Mouse (Mus musculus): Measurements from ENCODE around the gene Ints12. TPM values are rescaled to one million over a fixed set of nuclear protein-coding genes. Genes with fewer than 3 reads are reported as not detected.

The Ints12 gene
- polyA plus RNA-seq, 1 experiment: 14.6 TPM

- no peaks in the 10 kb centered on the region for H3K27me3 ChIP-seq (ENCODE audit: control insufficient read depth, insufficient read depth, low read length, poor library complexity, severe bottlenecking)
- TF ChIP-seq EP300 (IDR thresholded peaks at IDR 0.05; ENCODE audit: insufficient read depth, low read depth, low read length): no peak
- TF ChIP-seq POLR2A (IDR thresholded peaks at IDR 0.05; ENCODE audit: insufficient read depth, low read length): no peak
- no peak for TF ChIP-seq CTCF (IDR thresholded peaks at IDR 0.05; ENCODE audit: low read depth, low read length)
- no peak overlapping the region for H3K4me3 ChIP-seq (ENCODE audit: low read depth, low read length)
- H3K9ac ChIP-seq (ENCODE audit: low read depth, poor library complexity, severe bottlenecking): no peak overlapping the region
- no peaks in the 10 kb centered on the region for H3K9me3 ChIP-seq (replicated peaks; ENCODE audit: control insufficient read depth, insufficient read depth, low read length, poor library complexity, severe bottlenecking)
- H3K36me3 ChIP-seq (ENCODE audit: control insufficient read depth, insufficient read depth, low read length, poor library complexity, severe bottlenecking): no peaks in the 10 kb centered on the region
- H3K4me1 ChIP-seq (ENCODE audit: control insufficient read depth, insufficient read depth, low read length): no peaks in the 10 kb centered on the region
- H3K27ac ChIP-seq (ENCODE audit: insufficient read depth, low read length): no peak overlapping the region
Observed at GRCm38 (mm10) chr3:133151629-133152028, 60.0 kb downstream of the Ints12 start.

GRCm38 (mm10) chr3:133152831-133153230 lies 61.2 kb downstream of the Ints12 start:
- Histone ChIP-seq H3K9me3 (replicated peaks; ENCODE audit: control insufficient read depth, insufficient read depth, low read length, poor library complexity, severe bottlenecking) (no peaks in the 10 kb centered on the region), H3K4me3 (ENCODE audit: low read depth, low read length) (no peak overlapping the region), H3K9ac (ENCODE audit: low read depth, poor library complexity, severe bottlenecking) (no peak overlapping the region), H3K36me3 (ENCODE audit: control insufficient read depth, insufficient read depth, low read length, poor library complexity, severe bottlenecking) (no peaks in the 10 kb centered on the region), H3K27me3 (ENCODE audit: control insufficient read depth, insufficient read depth, low read length, poor library complexity, severe bottlenecking) (no peaks in the 10 kb centered on the region), H3K4me1 (ENCODE audit: control insufficient read depth, insufficient read depth, low read length) (no peaks in the 10 kb centered on the region), H3K27ac (ENCODE audit: insufficient read depth, low read length) (no peak overlapping the region)
- TF ChIP-seq POLR2A (IDR thresholded peaks at IDR 0.05; ENCODE audit: insufficient read depth, low read length) (no peak), CTCF (IDR thresholded peaks at IDR 0.05; ENCODE audit: low read depth, low read length) (no peak), EP300 (IDR thresholded peaks at IDR 0.05; ENCODE audit: insufficient read depth, low read depth, low read length) (no peak)

- H3K4me1 ChIP-seq (ENCODE audit: control insufficient read depth, insufficient read depth, low read length): no peaks in the 10 kb centered on the region
- H3K27me3 ChIP-seq (ENCODE audit: control insufficient read depth, insufficient read depth, low read length, poor library complexity, severe bottlenecking): no peaks in the 10 kb centered on the region
- H3K9me3 ChIP-seq (replicated peaks; ENCODE audit: control insufficient read depth, insufficient read depth, low read length, poor library complexity, severe bottlenecking): no peaks in the 10 kb centered on the region
- TF ChIP-seq EP300 (IDR thresholded peaks at IDR 0.05; ENCODE audit: insufficient read depth, low read depth, low read length): no peak
- TF ChIP-seq CTCF (IDR thresholded peaks at IDR 0.05; ENCODE audit: low read depth, low read length): no peak
- no peak for TF ChIP-seq POLR2A (IDR thresholded peaks at IDR 0.05; ENCODE audit: insufficient read depth, low read length)
- H3K27ac ChIP-seq (ENCODE audit: insufficient read depth, low read length): no peak overlapping the region
- H3K4me3 ChIP-seq (ENCODE audit: low read depth, low read length): no peak overlapping the region
- no peaks in the 10 kb centered on the region for H3K36me3 ChIP-seq (ENCODE audit: control insufficient read depth, insufficient read depth, low read length, poor library complexity, severe bottlenecking)
- H3K9ac ChIP-seq (ENCODE audit: low read depth, poor library complexity, severe bottlenecking): no peak overlapping the region
Observed at GRCm38 (mm10) chr3:133153629-133154028, 62.0 kb downstream of the Ints12 start.

GRCm38 (mm10) chr3:133154683-133155082 lies 63.0 kb downstream of the Ints12 start:
- TF ChIP-seq EP300 (IDR thresholded peaks at IDR 0.05; ENCODE audit: insufficient read depth, low read depth, low read length): no peak
- TF ChIP-seq CTCF (IDR thresholded peaks at IDR 0.05; ENCODE audit: low read depth, low read length): no peak
- TF ChIP-seq POLR2A (IDR thresholded peaks at IDR 0.05; ENCODE audit: insufficient read depth, low read length): no peak
- Histone ChIP-seq H3K4me1 (ENCODE audit: control insufficient read depth, insufficient read depth, low read length) (no peaks in the 10 kb centered on the region), H3K36me3 (ENCODE audit: control insufficient read depth, insufficient read depth, low read length, poor library complexity, severe bottlenecking) (no peaks in the 10 kb centered on the region), H3K27me3 (ENCODE audit: control insufficient read depth, insufficient read depth, low read length, poor library complexity, severe bottlenecking) (no peaks in the 10 kb centered on the region), H3K4me3 (ENCODE audit: low read depth, low read length) (no peak overlapping the region), H3K27ac (ENCODE audit: insufficient read depth, low read length) (no peak overlapping the region), H3K9me3 (replicated peaks; ENCODE audit: control insufficient read depth, insufficient read depth, low read length, poor library complexity, severe bottlenecking) (no peaks in the 10 kb centered on the region), H3K9ac (ENCODE audit: low read depth, poor library complexity, severe bottlenecking) (no peak overlapping the region)

- Histone ChIP-seq H3K9me3 (replicated peaks; ENCODE audit: control insufficient read depth, insufficient read depth, low read length, poor library complexity, severe bottlenecking) (no peaks in the 10 kb centered on the region), H3K4me1 (ENCODE audit: control insufficient read depth, insufficient read depth, low read length) (no peaks in the 10 kb centered on the region), H3K9ac (ENCODE audit: low read depth, poor library complexity, severe bottlenecking) (no peak overlapping the region), H3K4me3 (ENCODE audit: low read depth, low read length) (no peak overlapping the region), H3K27me3 (ENCODE audit: control insufficient read depth, insufficient read depth, low read length, poor library complexity, severe bottlenecking) (no peaks in the 10 kb centered on the region), H3K27ac (ENCODE audit: insufficient read depth, low read length) (no peak overlapping the region), H3K36me3 (ENCODE audit: control insufficient read depth, insufficient read depth, low read length, poor library complexity, severe bottlenecking) (no peaks in the 10 kb centered on the region)
- TF ChIP-seq POLR2A (IDR thresholded peaks at IDR 0.05; ENCODE audit: insufficient read depth, low read length) (no peak), EP300 (IDR thresholded peaks at IDR 0.05; ENCODE audit: insufficient read depth, low read depth, low read length) (no peak)
Observed at GRCm38 (mm10) chr3:133158260-133158659, 66.6 kb downstream of the Ints12 start.

Other genes starting within 250 kb of the Ints12 start
- 17.3 and 17.6 TPM in 2 replicates for gene Npnt, start 141.5 kb upstream of the Ints12 start, polyA plus RNA-seq (2011; ENCODE audit: insufficient read depth, insufficient read length, low read depth, missing spikeins)
- gene Gstcd, start 193 bp downstream of the Ints12 start, polyA plus RNA-seq (2011; ENCODE audit: insufficient read depth, insufficient read length, low read depth, missing spikeins): 33.3 and 36.1 TPM in 2 replicates
- gene Arhgef38, start 143.1 kb downstream of the Ints12 start, polyA plus RNA-seq (2011; ENCODE audit: insufficient read depth, insufficient read length, low read depth, missing spikeins): not detected in 2 replicates
- gene Ppa2, start 218.3 kb downstream of the Ints12 start, polyA plus RNA-seq (2011; ENCODE audit: insufficient read depth, insufficient read length, low read depth, missing spikeins): 50.8 and 51.0 TPM in 2 replicates